Mouse (Mus musculus) heart, postnatal 10 days (tissue): Measurements from ENCODE around the gene Cela2a. TPM values are rescaled to one million over a fixed set of nuclear protein-coding genes. Genes with fewer than 3 reads are reported as not detected.
"Not testable (repeated sequence)": the region's sequence is repeated elsewhere in the genome, so short reads cannot be mapped to it uniquely, and the experiment has no call there.

ENCODE experiments used
- DNase-seq, 2 experiments: peaks; one replicate each; pipeline ENCODE4 v3.0.0; 2021
- intact Hi-C: fragments of 180-260 bp; cut with DNase I; formaldehyde crosslinking; loops from one replicate; pipeline ENCODE4 v1.15.1; 2025
- total RNA-seq, 2 experiments: library from RNA; stranded (reverse); gene quantifications; 2 replicates each; pipeline ENCODE4 v1.2.3; 2021

Gene Cela2a
- total RNA-seq, 2 experiments from 2014 or later = 0.87 TPM; not detected in 1

- intact Hi-C loops = no loop called here
- no peak for DNase-seq
Observed at GRCm38 (mm10) chr4:141779828-141780227, 46.1 kb downstream of the Cela2a start.

- DNase-seq, intact Hi-C loops: not testable (repeated sequence)
Observed at GRCm38 (mm10) chr4:141773019-141773418, 52.9 kb downstream of the Cela2a start.

GRCm38 (mm10) chr4:141771823-141772222, 54.1 kb downstream of the Cela2a start:
- intact Hi-C loops = no loop called here
- no peak for DNase-seq

- peak; percentile 34 to 40 for DNase-seq
- intact Hi-C loops = no loop called here
Observed at GRCm38 (mm10) chr4:141769501-141770160, 56.3 kb downstream of the Cela2a start.

GRCm38 (mm10) chr4:141767353-141768036, 58.5 kb downstream of the Cela2a start:
- DNase-seq = peak; percentile 82 to 83
- intact Hi-C loops = loop anchor here (2.0 kb wide), 1 partner anchor 51 kb away; no protein-coding TSS in a partner anchor

- intact Hi-C loops = loop anchor here (2.0 kb wide), 1 partner anchor 50 kb away; no protein-coding TSS in a partner anchor
- DNase-seq = peak; percentile 74 to 78
Observed at GRCm38 (mm10) chr4:141766668-141767352, 59.1 kb downstream of the Cela2a start.

GRCm38 (mm10) chr4:141766316-141766667, 59.7 kb downstream of the Cela2a start:
- intact Hi-C loops = loop anchor here (2.0 kb wide), 1 partner anchor 49 kb away; no protein-coding TSS in a partner anchor
- peak in 1 of 2 experiments; percentile 21 for DNase-seq

GRCm38 (mm10) chr4:141765008-141765407, 61.0 kb downstream of the Cela2a start:
- no peak for DNase-seq
- intact Hi-C loops = no loop called here

Other genes with a start within 250 kb of the Cela2a start
- 100 to 1,000 TPM; 241 to 248 TPM for gene Fblim1, start 220.1 kb downstream of the Cela2a start, total RNA-seq
- 10 to 100 TPM; 11.2 to 15.6 TPM for gene Tmem82, start 207.5 kb downstream of the Cela2a start, total RNA-seq
- gene Slc25a34, start 202.3 kb downstream of the Cela2a start, total RNA-seq = 10 to 100 TPM; 81.1 to 84.5 TPM
- gene Plekhm2, start 161.3 kb downstream of the Cela2a start, total RNA-seq = 10 to 100 TPM; 81.0 to 83.1 TPM
- 1 to 10 TPM in 1 of 2 experiments, under 1 TPM in 1; 0.19 to 3.1 TPM for gene Rsc1a1, start 140.6 kb downstream of the Cela2a start, total RNA-seq
- gene Ddi2, start 102.7 kb downstream of the Cela2a start, total RNA-seq = 10 to 100 TPM; 38.5 to 41.1 TPM
- gene Agmat, start 79.5 kb downstream of the Cela2a start, total RNA-seq = under 1 TPM; 0.48 to 0.79 TPM
- 10 to 100 TPM; 17.6 to 18.0 TPM for gene Dnajc16, start 35.2 kb downstream of the Cela2a start, total RNA-seq
- 10 to 100 TPM; 10.5 to 12.4 TPM for gene Casp9, start 32.5 kb downstream of the Cela2a start, total RNA-seq
- gene Ctrc, start 20.2 kb upstream of the Cela2a start, total RNA-seq = not detected
- gene Efhd2, start 48.8 kb upstream of the Cela2a start, total RNA-seq = 10 to 100 TPM; 30.4 to 36.7 TPM
- 1 to 10 TPM in 1 of 2 experiments, not detected in 1; 1.2 TPM for gene Fhad1, start 188.9 kb upstream of the Cela2a start, total RNA-seq